Mouse (Mus musculus) retina, postnatal 1 day (tissue): Measurements from ENCODE around the gene Akt1.

ENCODE experiments used
- DNase-seq: peaks from one replicate; pipeline ENCODE4 v3.0.0-alpha.2; 2012

Gene Akt1

GRCm38 (mm10) chr12:112660576-112661326, 13.9 kb downstream of the Akt1 start:
- peak; percentile 91 for DNase-seq

DNA sequence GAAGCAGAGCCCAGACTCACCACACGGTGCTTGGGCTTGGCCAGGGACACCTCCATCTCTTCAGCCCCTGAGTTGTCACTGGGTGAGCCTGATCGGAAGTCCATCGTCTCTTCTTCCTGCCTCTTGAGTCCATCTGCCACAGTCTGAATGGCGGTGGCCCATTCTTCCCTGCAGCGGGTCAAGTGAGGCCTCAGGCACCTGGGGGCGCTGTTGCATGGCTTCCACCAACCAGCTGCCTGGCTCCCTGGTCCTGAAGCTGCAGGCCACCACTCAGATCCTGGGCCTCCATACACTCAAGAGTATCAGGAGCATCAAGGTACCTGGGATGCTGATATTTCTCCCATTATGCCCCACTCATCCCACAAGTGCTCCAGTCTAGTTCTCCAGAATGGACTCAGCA, 15.6 kb downstream of the Akt1 start:
- DNase-seq: peak; percentile 56

DNA sequence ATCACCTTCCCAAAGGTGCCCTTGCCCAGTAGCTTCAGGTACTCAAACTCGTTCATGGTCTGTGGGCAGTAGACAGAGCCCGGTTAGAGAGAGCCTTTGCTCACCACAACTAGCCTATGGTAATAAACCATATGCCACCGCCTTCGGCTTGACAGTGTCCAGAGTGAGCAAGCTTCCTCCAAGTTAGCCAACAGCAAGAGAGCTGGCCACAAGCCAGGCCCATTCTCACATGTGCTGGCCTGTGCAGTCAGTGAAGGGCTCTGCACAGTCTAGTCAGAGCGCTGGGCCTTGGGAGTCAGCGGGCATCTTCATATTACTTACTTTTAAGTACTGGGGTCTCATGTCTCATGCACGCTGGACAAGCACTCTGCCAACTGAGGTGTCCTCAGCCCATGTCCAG, 16.1 kb downstream of the Akt1 start:
- DNase-seq: no peak

- no peak for DNase-seq
These were observed 20.6 kb downstream of the Akt1 start for GRCm38 (mm10) chr12:112654076-112654475.

DNA sequence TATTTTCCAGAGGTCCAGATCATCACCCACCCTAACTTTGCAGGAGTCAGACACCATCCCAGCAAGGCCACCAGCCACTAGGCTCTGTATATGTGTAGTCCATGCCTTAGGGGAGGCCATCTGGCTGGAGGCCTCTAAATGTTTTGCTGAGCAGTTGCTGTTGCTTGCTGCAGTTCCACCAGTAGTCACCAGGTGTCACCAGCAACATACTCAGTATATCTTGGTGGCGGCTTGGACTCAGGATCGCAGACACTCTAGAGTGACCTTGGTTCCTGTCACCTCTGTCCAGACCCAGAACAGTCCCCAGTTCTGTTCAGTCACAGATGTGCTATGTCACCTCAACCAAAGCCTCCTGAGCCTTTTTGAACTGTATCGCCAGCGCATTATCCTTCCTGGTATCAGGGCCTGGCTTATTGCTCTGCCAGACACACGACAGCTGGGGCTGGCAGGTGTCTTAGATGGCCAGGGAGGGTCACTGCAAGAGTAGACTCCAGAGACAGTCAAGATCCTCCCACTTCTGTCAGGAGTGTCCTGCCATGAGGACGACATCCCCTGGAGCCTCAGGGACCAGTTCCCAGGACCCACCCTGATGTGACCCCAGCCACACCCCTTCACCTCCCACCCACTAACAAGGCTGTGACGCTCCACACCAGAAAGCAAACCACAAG, 21.4 kb downstream of the Akt1 start:
- DNase-seq: peak; percentile 92

DNA sequence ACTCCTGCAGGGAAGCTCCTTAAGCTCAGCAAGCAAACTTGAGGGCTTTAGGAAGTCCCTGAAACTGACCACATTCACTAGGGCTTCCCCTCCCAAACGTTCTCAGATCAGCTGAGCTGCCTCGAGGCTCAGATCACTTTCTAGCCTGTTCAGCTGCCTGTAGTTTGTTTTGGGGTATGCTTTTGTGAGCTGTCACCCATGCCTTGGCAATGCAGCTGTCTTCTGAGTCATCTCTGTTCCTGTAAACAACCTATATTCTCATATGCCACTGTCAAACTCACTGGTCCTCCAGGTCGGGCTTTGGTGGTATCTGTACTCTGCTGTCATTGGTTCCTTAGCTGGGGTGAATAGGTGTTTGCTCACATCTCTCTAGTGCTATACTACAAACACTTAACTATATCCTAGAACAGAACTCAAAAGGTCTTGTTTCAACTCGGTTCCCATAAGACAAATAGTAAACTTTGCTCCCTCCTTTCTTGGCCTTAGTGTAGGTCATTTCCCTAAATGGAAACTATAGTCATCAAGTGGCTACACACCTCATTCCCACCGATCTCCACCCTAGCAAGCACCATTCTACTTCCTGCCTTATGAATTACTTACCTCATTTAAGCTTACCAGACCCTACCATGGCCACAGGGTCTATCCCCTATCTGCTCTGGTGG, 22.8 kb downstream of the Akt1 start:
- no peak for DNase-seq

DNA sequence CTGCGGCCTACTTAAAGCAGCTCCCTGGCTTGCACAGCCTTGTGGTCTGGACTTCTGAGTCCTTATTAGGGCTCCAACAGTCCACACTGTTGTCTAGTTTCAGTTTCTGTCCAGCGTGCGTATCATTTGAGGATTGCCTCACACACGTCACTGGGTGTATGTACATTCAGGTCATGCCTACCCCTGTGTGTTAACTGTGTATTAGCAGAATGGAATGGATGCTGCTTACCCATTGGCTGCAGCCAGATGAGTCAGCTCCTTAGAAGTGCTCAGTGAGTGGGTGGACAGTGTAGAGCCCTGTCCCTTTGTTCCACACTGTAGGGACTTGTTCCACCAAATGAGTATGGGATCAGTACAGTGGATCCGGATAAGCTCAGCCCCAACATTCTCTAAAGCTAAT, 26.6 kb downstream of the Akt1 start:
- DNase-seq: no peak

DNA sequence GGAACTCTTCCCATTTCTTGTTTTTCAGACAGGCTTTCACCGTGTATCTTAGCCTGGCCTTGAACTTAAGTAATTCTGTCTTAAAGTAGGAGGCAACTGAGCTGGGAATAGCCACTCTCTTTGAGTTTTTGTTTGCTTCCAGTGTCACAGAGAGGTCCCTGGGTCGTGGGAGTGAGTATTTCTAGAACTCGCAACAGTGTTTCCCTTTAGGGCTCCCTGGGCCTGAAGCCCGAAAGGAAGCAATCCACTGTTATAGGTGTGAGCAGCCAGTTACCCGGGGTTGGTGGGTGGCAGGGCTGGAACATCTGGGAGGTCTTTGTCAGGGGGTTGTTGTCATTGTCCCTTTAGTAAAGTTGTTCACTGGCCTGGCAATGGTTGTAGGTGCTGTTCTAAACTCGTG, 28.5 kb downstream of the Akt1 start:
- DNase-seq: no peak

DNA sequence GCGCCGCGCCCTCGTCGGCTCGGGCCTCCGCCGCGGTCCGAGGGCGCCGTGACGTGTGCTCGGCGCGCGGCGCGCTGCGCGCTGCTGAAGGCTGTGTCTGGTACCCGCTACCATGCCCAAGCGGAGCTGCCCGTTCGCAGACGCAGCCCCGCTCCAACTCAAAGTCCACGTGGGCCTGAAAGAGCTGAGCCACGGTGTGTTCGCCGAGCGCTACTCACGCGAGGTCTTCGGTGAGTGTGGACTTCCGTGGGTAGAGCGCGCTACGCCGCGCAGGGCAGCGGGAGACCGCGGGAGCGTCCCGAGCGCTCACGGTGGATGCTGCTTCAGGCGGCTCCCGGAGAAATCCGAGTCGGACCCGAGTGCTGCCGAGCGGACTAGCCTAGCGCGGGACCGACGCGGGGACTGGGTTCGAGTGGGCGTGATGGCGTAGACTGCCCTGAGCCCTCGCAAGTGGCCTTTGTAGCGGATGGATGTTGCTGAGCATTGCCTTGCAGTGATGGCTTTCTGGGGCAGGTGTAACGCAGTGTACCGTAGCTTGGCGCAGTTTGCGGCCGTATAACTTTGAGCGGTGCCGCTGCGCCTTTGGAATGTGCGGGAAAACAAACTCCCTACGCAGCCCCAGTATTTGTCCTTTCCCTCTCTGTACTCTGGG, 29.7 kb downstream of the Akt1 start:
- no peak for DNase-seq

GRCm38 (mm10) chr12:112644180-112644854, 30.4 kb downstream of the Akt1 start, which contains the start of gene Siva1:
TSS of gene Siva1 (plus strand) at chr12:112644679.
- DNase-seq: peak; percentile 99

DNA sequence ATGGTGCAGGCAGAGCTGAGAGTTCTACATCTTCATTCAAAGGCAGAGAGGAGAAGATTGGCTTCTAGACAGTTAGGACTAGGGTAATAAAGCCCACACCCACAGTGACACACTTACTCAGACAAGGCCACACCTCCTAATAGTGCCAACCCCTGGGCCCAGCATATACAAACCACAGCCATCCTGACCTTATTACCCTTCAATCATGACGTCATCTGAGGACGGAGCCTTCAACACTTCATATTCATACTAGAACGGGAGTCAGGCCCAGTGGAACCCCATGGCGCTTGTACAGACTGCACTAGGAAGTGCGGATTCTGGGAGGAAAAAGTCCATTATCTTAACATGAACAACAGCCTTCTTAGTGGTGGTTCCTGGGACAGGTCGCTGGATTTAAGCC, 31.6 kb downstream of the Akt1 start:
- DNase-seq: no peak

DNA sequence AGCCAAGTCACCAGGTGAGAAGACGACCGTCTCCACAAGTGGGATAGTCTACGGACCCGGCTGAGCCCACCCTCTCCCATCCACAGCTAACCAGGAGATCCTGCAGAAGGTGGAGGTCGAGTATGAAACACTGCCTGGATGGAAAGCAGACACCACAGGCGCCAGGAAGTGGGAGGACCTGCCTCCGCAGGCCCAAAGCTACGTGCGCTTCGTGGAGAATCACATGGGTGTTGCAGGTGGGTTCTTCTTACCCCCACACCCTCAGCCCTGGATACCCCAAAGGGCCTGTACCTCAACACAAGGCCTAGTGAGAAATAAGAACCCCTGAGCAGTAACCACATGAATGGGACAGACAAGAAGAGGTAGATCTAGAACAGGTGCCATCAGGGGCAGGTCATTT, 35.2 kb downstream of the Akt1 start:
- no peak for DNase-seq

GRCm38 (mm10) chr12:112633686-112634085, 41.0 kb downstream of the Akt1 start:
- no peak for DNase-seq

DNA sequence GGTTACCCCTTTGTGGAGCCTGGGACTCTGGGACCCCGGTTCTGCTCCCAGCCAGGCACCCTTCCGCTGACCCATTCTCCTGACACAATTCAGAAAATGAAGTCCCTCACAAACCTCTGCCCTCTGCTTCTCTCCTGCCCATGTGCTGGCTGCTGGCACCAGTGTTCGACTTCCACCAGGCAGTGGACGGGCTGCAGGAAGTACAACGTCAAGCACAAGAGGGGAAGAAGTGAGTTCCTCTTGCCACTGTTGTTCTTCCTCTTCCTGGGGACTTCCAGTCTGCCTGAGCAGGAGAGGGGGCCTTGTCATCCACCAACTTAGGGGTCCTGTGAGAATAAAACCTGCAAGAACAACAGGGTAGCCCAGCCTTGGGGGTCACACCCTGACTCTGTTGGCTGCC, 41.8 kb downstream of the Akt1 start:
- DNase-seq: no peak

GRCm38 (mm10) chr12:112632084-112632777, 42.5 kb downstream of the Akt1 start:
- no peak for DNase-seq

DNA sequence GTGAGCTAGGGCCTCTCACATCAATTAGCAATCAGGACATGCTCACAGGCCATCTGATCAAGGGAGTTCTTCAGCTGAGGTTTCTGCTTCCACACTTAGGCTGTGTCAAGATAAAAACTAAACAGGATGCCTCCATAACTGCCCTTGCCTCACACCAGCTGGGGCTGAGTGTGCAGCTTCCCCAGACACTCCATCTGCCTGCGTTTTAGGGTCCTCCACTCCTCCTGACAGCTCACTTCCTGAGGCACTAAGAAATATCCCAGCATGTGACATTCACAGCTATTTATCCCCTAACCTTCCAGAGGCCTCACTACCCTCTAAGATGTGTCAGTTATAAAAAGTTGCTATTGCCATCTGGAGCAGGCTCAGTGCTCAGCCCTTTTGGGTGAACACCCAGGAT, 43.2 kb downstream of the Akt1 start:
- no peak for DNase-seq

- no peak for DNase-seq
These were observed 43.9 kb downstream of the Akt1 start for GRCm38 (mm10) chr12:112630796-112631195.

DNA sequence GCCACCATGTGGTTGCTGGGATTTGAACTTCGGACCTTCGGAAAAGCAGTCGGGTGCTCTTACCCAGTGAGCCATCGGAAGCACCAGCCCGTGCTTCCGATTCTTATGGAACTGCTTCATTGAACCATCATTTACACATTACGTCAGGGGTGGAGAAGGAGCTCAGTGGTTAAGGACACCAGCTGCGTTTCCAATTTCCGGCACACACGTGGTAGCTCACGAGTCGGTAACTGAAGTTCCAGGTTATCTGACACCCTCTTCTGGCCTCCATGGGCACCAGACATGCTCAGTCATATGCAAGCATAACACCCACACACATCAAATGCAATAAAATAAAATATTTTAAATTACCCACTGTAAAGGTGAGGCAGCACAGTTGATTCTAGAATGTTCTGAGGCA, 44.7 kb downstream of the Akt1 start:
- DNase-seq: no peak

- peak; percentile 86 for DNase-seq
These were observed 45.6 kb downstream of the Akt1 start for GRCm38 (mm10) chr12:112628928-112629721.

DNA sequence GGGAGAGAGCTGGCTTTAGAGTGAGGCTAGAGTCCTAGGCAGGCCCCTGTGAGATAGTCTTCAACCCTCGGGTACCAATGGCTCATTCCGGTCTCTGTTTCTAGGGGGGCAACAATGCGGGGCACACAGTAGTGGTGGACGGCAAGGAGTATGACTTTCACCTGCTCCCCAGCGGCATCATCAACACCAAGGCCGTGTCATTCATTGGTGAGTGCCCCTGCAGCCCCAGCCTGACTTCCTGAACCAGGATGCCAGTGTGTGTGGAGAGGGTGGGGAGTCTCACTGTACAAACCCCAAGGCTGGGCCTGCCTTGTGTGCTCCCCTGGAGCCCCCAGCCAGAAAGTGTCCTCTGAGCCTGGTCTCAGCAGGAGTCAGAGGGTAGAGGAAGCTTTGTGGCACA, 46.5 kb downstream of the Akt1 start:
- DNase-seq: no peak

GRCm38 (mm10) chr12:112627097-112627881, 47.4 kb downstream of the Akt1 start:
- peak; percentile 49 for DNase-seq
